Mouse (Mus musculus) CH12.LX (cell line): ENCODE results near the gene Cd248. TPM values are rescaled to one million over a fixed set of nuclear protein-coding genes. Genes with fewer than 3 reads are reported as not detected.

ENCODE experiments used
- DNase-seq: peaks from one replicate; pipeline ENCODE4 v3.0.0-alpha.2; 2013; ENCODE audit errors: extremely low read depth
- H3K27ac ChIP-seq: 2 replicates; pipeline ENCODE4 v1.5.1; 2012; ENCODE audit warnings: low read depth, mild to moderate bottlenecking, control low read depth, moderate library complexity; ENCODE audit not compliant: insufficient read depth
- H3K27me3 ChIP-seq: replicated peaks from 2 replicates; pipeline ENCODE3; 2012; ENCODE audit warnings: inconsistent platforms
- H3K36me3 ChIP-seq, 2 experiments: replicated peaks in 1 of 2; 2 replicates each; pipeline versions ENCODE3 to v1.6.1; 2012; ENCODE audit warnings: inconsistent platforms in 1 of 2, low read length in 1 of 2, mild to moderate bottlenecking in 1 of 2, mixed read lengths in 1 of 2, moderate library complexity in 1 of 2; ENCODE audit not compliant: control insufficient read depth in 1 of 2, insufficient read depth in 1 of 2
- H3K4me1 ChIP-seq, 2 experiments: 2 replicates each; pipeline ENCODE4 v1.6.1; 2012; ENCODE audit warnings: inconsistent platforms in 1 of 2, moderate library complexity in 1 of 2; ENCODE audit not compliant: insufficient read depth in 2 of 2, control insufficient read depth in 1 of 2
- H3K4me2 ChIP-seq: 2 replicates; pipeline ENCODE4 v1.6.1; 2012; ENCODE audit warnings: low read depth, mild to moderate bottlenecking, control low read depth; ENCODE audit not compliant: poor library complexity, insufficient read depth, severe bottlenecking
- H3K4me3 ChIP-seq, 3 experiments: fragments of 150-350 bp in 1 of 3; sonication (generic) in 1 of 3; replicated peaks in 1 of 3; 2 replicates each; pipeline versions ENCODE3 to v1.5.1; 2011 to 2012; ENCODE audit warnings: low read depth in 2 of 3, low read length in 2 of 3, mild to moderate bottlenecking in 2 of 3, moderate library complexity in 2 of 3, control low read depth in 1 of 3, improper control_type of control experiment in 1 of 3, inconsistent platforms in 1 of 3, mixed read lengths in 1 of 3; ENCODE audit not compliant: poor library complexity in 1 of 3
- H3K79me2 ChIP-seq: replicated peaks from 2 replicates; pipeline ENCODE4 v1.6.1; 2012; ENCODE audit warnings: mild to moderate bottlenecking, moderate library complexity; ENCODE audit not compliant: control insufficient read depth, poor library complexity, insufficient read depth, severe bottlenecking; ENCODE audit errors: extremely low read depth
- H3K9ac ChIP-seq: 2 replicates; pipeline ENCODE4 v1.6.1; 2012; ENCODE audit warnings: low read depth, mild to moderate bottlenecking, control low read depth, moderate library complexity; ENCODE audit not compliant: insufficient read depth
- H3K9me3 ChIP-seq: replicated peaks from 2 replicates; pipeline ENCODE3; 2012; ENCODE audit warnings: low read length, inconsistent platforms, mixed read lengths
- CTCF ChIP-seq, 2 experiments: IDR thresholded peaks in 1 of 2; conservative IDR thresholded peaks in 1 of 2; 2 replicates each; pipeline ENCODE4 v1.5.1; 2011 to 2012; ENCODE audit warnings: low read depth in 2 of 2, low read length in 2 of 2, improper control_type of control experiment in 1 of 2, inconsistent platforms in 1 of 2, mild to moderate bottlenecking in 1 of 2, moderate library complexity in 1 of 2
- ELF1 ChIP-seq: IDR thresholded peaks from 2 replicates; pipeline ENCODE4 v1.6.1; 2014; ENCODE audit warnings: low read depth, mild to moderate bottlenecking, inconsistent platforms, low read length, improper control_type of control experiment
- IRF4 ChIP-seq: IDR thresholded peaks from 2 replicates; pipeline ENCODE4 v1.6.1; 2014; ENCODE audit warnings: low read depth, mild to moderate bottlenecking, inconsistent platforms, low read length, improper control_type of control experiment
- JUN ChIP-seq: IDR thresholded peaks from 2 replicates; pipeline ENCODE4 v1.6.1; 2011; ENCODE audit warnings: low read depth, mild to moderate bottlenecking, low read length, improper control_type of control experiment, moderate library complexity; ENCODE audit not compliant: insufficient read depth
- MAFK ChIP-seq: IDR thresholded peaks from 2 replicates; pipeline ENCODE4 v1.6.1; 2011; ENCODE audit warnings: low read length, improper control_type of control experiment; ENCODE audit not compliant: insufficient replicate concordance
- MXI1 ChIP-seq: IDR thresholded peaks from 2 replicates; pipeline ENCODE4 v1.6.1; 2011; ENCODE audit warnings: mild to moderate bottlenecking, low read depth, low read length, improper control_type of control experiment
- NRF1 ChIP-seq: IDR thresholded peaks from 2 replicates; pipeline ENCODE4 v1.6.1; 2014; ENCODE audit warnings: low read depth, mild to moderate bottlenecking, inconsistent platforms, low read length, improper control_type of control experiment, moderate library complexity
- POLR2A ChIP-seq: IDR thresholded peaks from 2 replicates; pipeline ENCODE4 v1.6.1; 2011; ENCODE audit warnings: low read depth, mild to moderate bottlenecking, improper control_type of control experiment, low read length
- RAD21 ChIP-seq: IDR thresholded peaks from 2 replicates; pipeline ENCODE4 v1.6.1; 2011; ENCODE audit warnings: low read depth, mild to moderate bottlenecking, low read length, improper control_type of control experiment, moderate library complexity
- SMC3 ChIP-seq: IDR thresholded peaks from 2 replicates; pipeline ENCODE4 v1.6.1; 2011; ENCODE audit warnings: low read depth, low read length, improper control_type of control experiment
- TCF12 ChIP-seq: IDR thresholded peaks from 2 replicates; pipeline ENCODE4 v1.6.1; 2014; ENCODE audit warnings: low read depth, mild to moderate bottlenecking, inconsistent platforms, low read length, improper control_type of control experiment
- ZKSCAN1 ChIP-seq: IDR thresholded peaks from 2 replicates; pipeline ENCODE4 v1.6.1; 2012; ENCODE audit warnings: low read depth, inconsistent platforms, low read length, improper control_type of control experiment, borderline replicate concordance
- dilution Hi-C: fragments of 300-500 bp; cut with MboI; formaldehyde crosslinking; loops from 2 replicates; pipeline ENCODE4 v1.14.3; 2020; ENCODE audit warnings: low sequenced_read_pairs; ENCODE audit not compliant: extremely low pct_unique_long_range_greater_than_20kb, extremely low pct_ligation_motif_present
- in situ Hi-C: fragments of 300-500 bp; cut with MboI; formaldehyde crosslinking; loops from 3 replicates; pipeline ENCODE4 v1.14.3; 2019; ENCODE audit warnings: low sequenced_read_pairs, low pct_ligation_motif_present, low pct_unique_long_range_greater_than_20kb, mixed read lengths
- polyA plus RNA-seq: library from polyadenylated mRNA; unstranded; fragments of >175 nt; gene quantifications from 2 replicates; pipeline ENCODE4 v1.2.1, GENCODE M21; 2012; ENCODE audit warnings: low read depth; ENCODE audit not compliant: insufficient read length
- total RNA-seq, 2 experiments: library from RNA; depleted of rRNA; stranded (reverse); fragments of 300-350 nt in 1 of 2; fragments of >200 nt in 1 of 2; gene quantifications; 2 replicates each; pipeline ENCODE4 v1.2.3; 2012 to 2014

The Cd248 gene
- total and polyA plus RNA-seq, 3 experiments, result not detected

DNA sequence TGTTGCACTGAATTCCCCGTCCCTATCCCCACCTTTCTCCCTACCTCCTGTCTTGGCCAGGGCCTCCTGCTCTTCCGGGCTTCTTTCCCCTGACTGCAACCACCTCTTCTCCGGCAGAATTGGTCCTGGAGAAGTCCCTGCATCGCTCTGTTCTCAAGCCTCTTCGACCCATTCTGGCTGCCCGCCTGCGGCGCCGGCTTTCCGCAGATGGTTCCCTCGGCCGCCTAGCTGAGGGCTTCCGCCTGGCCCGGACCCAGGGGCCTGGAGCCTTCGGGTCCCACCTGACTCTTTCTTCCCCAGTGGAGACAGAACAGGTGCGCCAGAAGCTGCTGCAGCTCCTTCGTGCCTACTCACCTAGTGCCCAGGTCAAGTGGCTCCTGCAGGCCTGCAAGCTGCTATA is 15.0 kb upstream of the Cd248 start:
- Histone ChIP-seq H3K36me3 (peaks cover 17 to 67% of the 10 kb centered on the region in 2 experiments), H3K27ac (no peak overlapping the region), H3K4me2 (no peak overlapping the region), H3K9ac (no peak overlapping the region), H3K9me3 (no peaks in the 10 kb centered on the region), H3K4me1 (peaks cover 12 to 19% of the 10 kb centered on the region in 2 experiments), H3K27me3 (no peaks in the 10 kb centered on the region), H3K4me3 (no peak overlapping the region), H3K79me2 (no peaks in the 10 kb centered on the region)
- in situ Hi-C loops (no loop called here), dilution Hi-C loops (no loop called here)
- TF ChIP-seq RAD21, result no peak
- no peak for TF ChIP-seq MAFK
- no peak for TF ChIP-seq ELF1
- DNase-seq, result no peak

DNA sequence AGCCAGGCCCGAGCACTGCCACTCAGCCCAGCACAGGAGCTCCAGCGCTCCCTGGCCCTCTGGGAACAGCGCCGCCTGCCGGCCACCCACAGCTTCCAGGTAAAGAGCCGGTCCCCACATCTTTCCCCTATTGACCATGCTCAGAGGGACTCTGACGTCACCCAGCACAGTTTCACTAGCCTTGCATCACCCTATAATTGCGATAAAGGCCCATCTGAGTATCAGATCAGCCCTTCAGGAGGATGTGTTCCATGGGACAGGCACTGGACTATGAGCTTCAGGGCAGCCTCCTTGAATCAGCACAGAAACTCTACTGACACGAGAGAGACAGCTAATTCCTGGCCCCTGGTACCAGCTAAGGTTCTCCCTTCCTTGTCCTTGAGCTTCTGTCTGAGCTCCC is 14.0 kb upstream of the Cd248 start:
- peaks cover 16 to 19% of the 10 kb centered on the region in 2 experiments for H3K4me1 ChIP-seq
- in situ Hi-C loops, result no loop called here
- peak; percentile 47 for TF ChIP-seq SMC3
- TF ChIP-seq CTCF (conservative IDR thresholded peaks at IDR 0.05 in 1 of 2, IDR thresholded peaks at IDR 0.05 in 1 of 2; ENCODE audit: low read depth in 2 of 2, low read length in 2 of 2), result peak; percentile 79 to 89
- peak; percentile 66 for TF ChIP-seq NRF1
- no peak for TF ChIP-seq POLR2A
- TF ChIP-seq JUN, result 0 out of 2 replicates have a peak, but pooled peaks have one; percentile 14
- TF ChIP-seq ZKSCAN1, result no peak
- TF ChIP-seq MXI1, result no peak
- peak; percentile 9; the same call in 1 of the 2 replicates for TF ChIP-seq IRF4

DNA sequence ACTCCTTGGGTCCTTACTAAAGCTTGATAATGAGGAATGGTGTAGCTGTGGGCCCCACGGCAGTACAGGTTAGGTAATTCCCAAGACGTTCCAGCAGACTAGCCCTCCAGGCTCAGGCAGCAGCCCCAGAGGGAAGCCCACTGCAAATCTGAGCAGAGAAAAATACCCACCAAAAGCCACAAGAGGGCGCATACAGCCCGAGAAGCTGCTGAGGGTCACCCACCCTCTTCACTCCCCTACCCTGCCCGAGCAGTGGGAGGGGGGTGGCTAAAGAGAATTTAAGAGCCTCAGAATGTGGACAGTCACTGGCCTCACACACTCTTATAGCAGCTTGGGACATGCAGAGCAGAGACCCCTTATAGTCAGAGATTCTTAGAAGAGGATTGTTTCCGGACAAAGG is 11.6 kb upstream of the Cd248 start:
- in situ Hi-C loops, result no loop called here
- dilution Hi-C loops, result no loop called here
- Histone ChIP-seq H3K9ac (no peak overlapping the region), H3K9me3 (no peaks in the 10 kb centered on the region), H3K4me3 (no peak overlapping the region), H3K27ac (no peak overlapping the region), H3K36me3 (peaks cover 0 to 36% of the 10 kb centered on the region in 2 experiments), H3K79me2 (no peaks in the 10 kb centered on the region), H3K4me1 (peaks cover 11 to 14% of the 10 kb centered on the region in 2 experiments), H3K4me2 (no peak overlapping the region), H3K27me3 (peaks cover 3% of the 10 kb centered on the region)
- peak; percentile 20 for DNase-seq
- peak; percentile 26 to 78; a peak in 2 of 4 replicates for TF ChIP-seq CTCF (conservative IDR thresholded peaks at IDR 0.05 in 1 of 2, IDR thresholded peaks at IDR 0.05 in 1 of 2; ENCODE audit: low read depth in 2 of 2, low read length in 2 of 2)
- TF ChIP-seq SMC3, result peak; percentile 73
- no peak for TF ChIP-seq TCF12
- peak; percentile 59 for TF ChIP-seq RAD21

More for the DNA sequence above, 14.0 kb upstream of the Cd248 start:
- H3K9ac ChIP-seq, result 0 out of 2 replicates have a peak overlapping the region, but pooled peaks have one; percentile 5
- peaks cover 8 to 58% of the 10 kb centered on the region in 2 experiments for H3K36me3 ChIP-seq
- H3K4me2 ChIP-seq, result no peak overlapping the region
- no peaks in the 10 kb centered on the region for H3K27me3 ChIP-seq
- no peak overlapping the region for H3K4me3 ChIP-seq
- no peak overlapping the region for H3K27ac ChIP-seq
- H3K9me3 ChIP-seq, result no peaks in the 10 kb centered on the region
- no peaks in the 10 kb centered on the region for H3K79me2 ChIP-seq
- dilution Hi-C loops, result no loop called here
- peak; percentile 61 for DNase-seq
